8 mouse cellular contexts compared by ENCODE assay signal in the genomic region with DNA sequence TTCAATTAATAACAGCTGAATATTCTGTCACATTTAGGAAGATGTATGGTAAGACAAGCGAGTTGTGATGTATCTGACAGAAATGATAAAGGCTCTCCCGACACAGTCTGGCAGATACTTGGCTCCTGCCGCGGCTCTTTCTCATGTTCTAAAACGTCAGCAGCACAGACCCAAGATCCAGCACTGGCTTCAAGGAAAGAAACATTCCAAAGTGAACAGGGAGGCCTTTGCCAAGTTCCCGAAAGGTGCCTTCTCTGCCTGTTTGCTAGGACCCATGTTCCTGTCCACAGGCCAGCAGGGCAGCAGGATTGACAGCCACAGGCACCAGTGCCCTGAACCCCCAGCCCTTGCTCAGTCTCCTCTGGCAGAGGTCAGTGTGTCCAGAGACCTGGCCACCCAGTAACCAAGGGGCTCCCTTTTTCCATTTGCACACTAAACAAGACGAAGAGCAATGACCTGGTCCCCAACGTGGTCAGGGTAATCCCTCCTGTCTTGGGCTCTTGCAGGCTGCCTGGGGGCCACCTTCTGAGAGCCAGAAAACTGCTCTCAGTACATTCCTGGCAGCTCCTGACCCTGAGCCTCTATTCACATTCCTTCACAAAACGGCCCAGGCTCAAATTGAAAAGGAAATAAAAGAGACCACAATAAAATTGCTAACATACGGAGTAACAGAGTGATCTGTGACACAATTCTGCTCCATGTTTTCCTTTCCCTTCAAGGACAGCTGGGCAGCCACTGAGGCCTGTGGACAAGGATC.
DNase-seq lines count a peak whose midpoint lies in the region; ATAC-seq and TF ChIP-seq lines count a peak whose summit lies in the region.

No protein-coding gene starts in this region.

- no peaks in the 10 kb centered on the region for H3K36me3 ChIP-seq in heart, embryonic 15.5 days
- no peaks in the 10 kb centered on the region for H3K36me3 ChIP-seq in limb, embryonic 14.5 days (ENCODE audit: control insufficient read depth, insufficient read depth, low read length)

- ATAC-seq in heart, embryonic 15.5 days (replicated peaks; ENCODE audit: insufficient number of reproducible peaks, insufficient read depth, low FRiP score, low read depth), result peak; percentile 58; the same call in 1 of the 2 replicates
- no peak for ATAC-seq in limb, embryonic 14.5 days (ENCODE audit: low FRiP score, low read depth)

- WGBS in heart, embryonic 15.5 days, result 23% methylated on average over 10 of the region's 10 CpGs
- 36% methylated on average over 10 of the region's 10 CpGs for WGBS in limb, embryonic 14.5 days

- H3K4me1 ChIP-seq in cortical plate, adult 2 months (ENCODE audit: control insufficient read depth, insufficient read depth, low read length), result peaks cover 14% of the 10 kb centered on the region
- H3K4me1 ChIP-seq in heart, embryonic 15.5 days (replicated peaks), result peaks cover 36% of the 10 kb centered on the region
- peaks cover 44% of the 10 kb centered on the region for H3K4me1 ChIP-seq in limb, embryonic 14.5 days (ENCODE audit: control insufficient read depth, insufficient read depth, low read length)

- H3K4me3 ChIP-seq in cortical plate, adult 2 months (ENCODE audit: insufficient read depth, low read length), result no peak overlapping the region
- H3K4me3 ChIP-seq in heart, embryonic 15.5 days, result no peak overlapping the region
- H3K4me3 ChIP-seq in limb, embryonic 14.5 days (replicated peaks; ENCODE audit: low read length), result no peak overlapping the region

- no peaks in the 10 kb centered on the region for H3K27me3 ChIP-seq in heart, embryonic 15.5 days
- H3K27me3 ChIP-seq in limb, embryonic 14.5 days (ENCODE audit: control insufficient read depth, insufficient read depth, low read length), result no peaks in the 10 kb centered on the region

- H3K4me2 ChIP-seq in heart, embryonic 15.5 days, result peak overlapping the region; percentile 30
- H3K4me2 ChIP-seq in limb, embryonic 14.5 days (replicated peaks; ENCODE audit: low read depth, low read length, severe bottlenecking), result no peak overlapping the region; the same call in 1 of the 2 replicates

- DNase-seq in gastrocnemius, adult 18-20 months (ENCODE audit: low spot score), result peak; percentile 52
- DNase-seq in gastrocnemius, postnatal 36 days, result no peak
- DNase-seq in limb, embryonic 14.5 days (ENCODE audit: low spot score), result peak; percentile 45
- no peak for DNase-seq in spleen, postnatal 36 days (ENCODE audit: low spot score in 2 of 2)
- DNase-seq in layer of hippocampus, postnatal 25 days (ENCODE audit: extremely low spot score in 1 of 2, low spot score in 1 of 2), result no peak
- no peak for DNase-seq in urinary bladder, postnatal 4 days (ENCODE audit: low spot score in 2 of 2)

- peak overlapping the region; percentile 31; the same call in 1 of the 2 replicates for H3K9ac ChIP-seq in heart, embryonic 15.5 days
- no peak overlapping the region for H3K9ac ChIP-seq in limb, embryonic 14.5 days (ENCODE audit: low read depth, low read length, severe bottlenecking)

- peak overlapping the region; percentile 83; the same call in 1 of the 2 replicates for H3K27ac ChIP-seq in cortical plate, adult 2 months (ENCODE audit: insufficient read depth, low read length)
- peak overlapping the region; percentile 83 for H3K27ac ChIP-seq in heart, embryonic 15.5 days
- H3K27ac ChIP-seq in limb, embryonic 14.5 days (replicated peaks; ENCODE audit: low read depth, low read length), result 0 out of 2 replicates have a peak overlapping the region, but pooled peaks have one; percentile 38

- no peak for TF ChIP-seq CTCF in cortical plate, adult 2 months (IDR thresholded peaks at IDR 0.05; ENCODE audit: extremely low read depth, insufficient read depth, low read length)

- no peak for TF ChIP-seq POLR2A in cortical plate, adult 2 months (IDR thresholded peaks at IDR 0.05; ENCODE audit: extremely low read depth, insufficient read depth, low read length)
- TF ChIP-seq POLR2A in limb, embryonic 14.5 days (IDR thresholded peaks at IDR 0.05; ENCODE audit: borderline replicate concordance, extremely low read depth, insufficient read depth, insufficient read length), result no peak

- no peaks in the 10 kb centered on the region for H3K9me3 ChIP-seq in heart, embryonic 15.5 days (replicated peaks)
- no peaks in the 10 kb centered on the region for H3K9me3 ChIP-seq in limb, embryonic 14.5 days (ENCODE audit: control insufficient read depth, low read length)

- intact Hi-C loops in gastrocnemius, postnatal 36 days (cut with DNase I), result no loop called here

Comparison
In these comparisons a context has a peak if more than half of its experiments do, and no peak if none do; other contexts are left out.
1. DNase-seq: peak in gastrocnemius, adult 18-20 months (single experiment) and limb, embryonic 14.5 days (single experiment); none in gastrocnemius, postnatal 36 days (0 of 2), spleen, postnatal 36 days (0 of 2), layer of hippocampus, postnatal 25 days (0 of 2) and urinary bladder, postnatal 4 days (0 of 2).
2. Peak in every context shown above with its lines, with median percentiles within 50 percentile points of each other: H3K27ac ChIP-seq.